Mouse (Mus musculus): ENCODE measurements around the gene Pappa2.

The Pappa2 gene

DNA sequence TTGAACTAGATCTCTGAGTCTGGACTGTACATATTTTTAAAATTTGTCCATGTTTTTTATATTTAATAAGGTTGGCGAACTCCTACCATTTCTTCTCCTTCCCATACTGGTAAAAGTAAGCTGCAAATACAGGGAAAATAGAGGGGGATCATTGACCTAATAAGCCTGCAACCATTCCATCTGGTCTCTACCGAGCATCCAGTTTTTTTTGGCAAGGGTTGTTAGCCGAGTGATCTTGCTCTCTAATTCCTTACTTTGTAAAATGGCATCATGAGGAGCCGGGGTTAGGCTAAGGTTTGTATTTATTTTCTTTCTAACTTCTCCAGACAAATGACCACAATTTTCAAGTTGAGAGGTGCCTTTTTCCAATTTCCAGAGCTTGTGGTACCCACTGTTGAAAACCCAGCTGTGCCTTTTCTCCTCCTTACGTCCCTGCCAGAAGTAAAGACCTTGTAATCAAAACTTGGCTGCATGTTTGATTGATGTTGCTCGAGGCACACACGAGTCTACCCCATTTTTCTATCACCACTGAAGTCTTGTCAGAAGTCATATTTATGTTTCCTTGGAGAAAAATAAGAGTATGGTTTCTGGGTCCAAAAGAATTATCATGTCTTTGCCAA is 210.1 kb downstream of the Pappa2 start:
- DNase-seq (ENCODE audit: extremely low spot score, low read depth, low spot score): no peak

DNA sequence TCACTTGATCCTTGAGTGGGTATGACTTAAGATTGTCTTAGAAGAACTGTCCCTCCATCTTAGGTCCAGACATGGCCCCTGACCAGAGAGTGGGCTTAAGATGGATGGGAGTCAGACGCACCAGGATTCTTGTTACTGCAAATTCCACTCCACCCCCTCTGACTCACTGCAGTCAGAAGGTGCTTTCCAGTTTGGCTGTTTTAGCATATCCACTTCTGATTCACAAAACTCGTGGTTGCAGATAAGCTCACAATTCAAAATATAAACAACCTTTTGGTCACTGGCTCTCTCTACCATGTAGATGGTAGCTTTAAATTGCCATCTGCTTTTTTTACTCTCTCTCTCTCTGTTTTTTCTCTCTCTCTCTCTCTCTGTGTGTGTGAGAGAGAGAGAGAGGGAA is 214.4 kb downstream of the Pappa2 start:
- DNase-seq (ENCODE audit: extremely low spot score, low read depth, low spot score): no peak

DNA sequence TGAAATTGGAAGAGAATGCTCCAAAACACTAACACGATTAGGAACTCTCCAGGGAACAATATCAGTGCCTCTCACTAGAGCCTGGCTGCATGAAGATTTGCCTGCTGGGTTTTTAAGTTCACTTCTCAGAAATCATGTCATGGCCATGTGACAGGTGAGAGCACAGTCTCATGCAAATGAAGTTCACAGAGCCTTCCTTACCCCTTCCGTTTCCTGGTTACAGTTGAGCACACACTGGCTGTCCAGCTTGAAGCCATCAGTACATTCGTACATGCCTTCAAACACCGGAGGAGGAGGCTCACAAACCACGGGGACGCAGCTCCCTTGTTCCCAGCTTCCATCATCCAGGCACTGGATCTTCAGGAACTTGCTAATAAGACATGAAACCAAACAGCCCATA is 215.6 kb downstream of the Pappa2 start:
- no peak for DNase-seq (ENCODE audit: extremely low spot score, low read depth, low spot score)

DNA sequence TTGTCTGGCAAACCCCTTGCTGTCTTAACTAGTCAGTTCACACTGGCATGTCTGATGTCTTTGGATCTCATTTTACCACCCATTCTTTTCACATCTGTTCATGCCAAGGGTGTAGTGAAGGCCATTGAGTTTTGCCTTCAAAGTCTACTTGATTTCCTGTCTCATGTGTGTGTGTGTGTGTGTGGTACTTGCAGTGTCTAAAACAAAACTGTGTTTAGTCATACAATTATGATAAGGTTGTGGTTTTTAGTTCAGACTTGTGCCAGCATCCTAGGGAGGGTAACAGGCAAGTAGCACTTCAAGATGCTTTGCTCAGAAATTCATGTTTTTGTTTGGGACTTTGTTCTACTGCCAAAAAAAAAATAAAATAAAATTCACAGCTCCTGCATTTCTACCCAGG is 216.1 kb downstream of the Pappa2 start:
- no peak for DNase-seq (ENCODE audit: extremely low spot score, low read depth, low spot score)

DNA sequence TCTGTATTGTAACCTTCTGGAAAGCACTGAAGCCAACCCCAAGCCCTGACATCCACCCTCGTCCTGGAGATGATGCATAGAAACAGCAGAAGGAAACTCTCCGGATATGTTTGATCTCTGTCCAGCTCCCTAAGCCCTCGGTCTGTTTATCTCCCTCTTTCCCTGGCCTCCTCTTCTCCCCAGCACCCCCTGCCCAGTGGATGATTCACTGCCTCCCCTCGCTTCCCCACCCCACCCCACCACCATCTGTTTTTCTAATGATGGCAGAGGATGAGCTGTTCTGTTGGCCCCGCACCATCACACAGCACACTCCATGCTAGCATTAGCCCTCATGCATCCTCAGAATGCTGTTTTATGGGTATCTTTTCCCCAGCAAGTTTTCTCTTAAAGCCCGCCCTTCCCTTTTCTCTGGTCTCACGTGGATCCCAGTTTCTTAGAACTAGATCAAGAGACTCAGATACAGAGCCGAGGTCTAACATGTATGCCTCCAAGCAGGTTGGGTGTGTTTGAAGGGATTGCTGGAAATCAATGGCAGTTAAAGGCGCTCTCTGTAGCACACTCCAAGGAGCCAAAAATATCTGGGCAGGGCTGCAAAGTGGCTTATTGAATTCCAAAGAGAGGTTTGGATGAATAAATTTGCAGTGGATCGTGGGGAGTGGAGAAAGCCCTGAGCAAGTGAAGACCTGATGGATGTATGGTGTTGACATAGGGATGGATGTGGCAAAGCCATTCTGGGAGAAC is 231.8 kb downstream of the Pappa2 start:
- DNase-seq (ENCODE audit: extremely low spot score, low read depth, low spot score): no peak

DNA sequence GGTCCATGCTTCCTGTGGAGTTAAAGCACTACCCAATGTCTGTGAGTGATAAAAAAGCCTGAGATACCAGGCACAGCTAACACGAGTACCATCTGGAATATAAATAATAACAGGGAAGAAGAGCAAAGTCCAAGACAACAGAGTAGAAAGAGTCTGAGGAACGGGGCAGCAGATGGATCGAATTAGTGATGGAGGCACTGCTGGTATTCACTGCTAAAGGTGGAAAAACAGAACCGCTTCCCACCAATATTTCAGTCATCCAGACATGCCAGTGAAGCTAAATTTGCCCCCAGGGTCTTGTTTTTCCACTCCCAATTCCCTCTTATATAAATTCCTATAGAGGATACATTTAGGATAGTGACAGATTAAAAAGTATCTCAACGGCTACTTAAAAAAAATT is 238.8 kb downstream of the Pappa2 start:
- DNase-seq (ENCODE audit: extremely low spot score, low read depth, low spot score): no peak

DNA sequence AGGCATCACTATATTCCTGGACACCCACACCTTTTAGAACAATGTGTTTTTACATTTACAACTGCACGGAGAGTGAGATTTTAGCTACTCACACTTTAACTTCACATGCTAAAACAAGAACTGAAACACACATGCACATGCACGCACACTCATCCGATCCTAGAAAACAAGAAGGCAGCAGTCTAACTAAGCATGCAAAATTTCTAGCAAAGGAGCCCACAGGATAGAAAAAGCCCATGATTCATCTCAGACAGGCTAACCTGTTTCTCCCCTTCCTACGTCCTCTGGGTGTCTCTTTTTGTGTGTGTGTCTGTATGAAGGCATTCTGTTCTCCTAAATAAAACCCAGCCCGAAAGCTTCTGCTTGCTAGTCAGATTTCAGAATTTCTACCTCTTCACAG is 239.3 kb downstream of the Pappa2 start:
- no peak for DNase-seq (ENCODE audit: extremely low spot score, low read depth, low spot score)

DNA sequence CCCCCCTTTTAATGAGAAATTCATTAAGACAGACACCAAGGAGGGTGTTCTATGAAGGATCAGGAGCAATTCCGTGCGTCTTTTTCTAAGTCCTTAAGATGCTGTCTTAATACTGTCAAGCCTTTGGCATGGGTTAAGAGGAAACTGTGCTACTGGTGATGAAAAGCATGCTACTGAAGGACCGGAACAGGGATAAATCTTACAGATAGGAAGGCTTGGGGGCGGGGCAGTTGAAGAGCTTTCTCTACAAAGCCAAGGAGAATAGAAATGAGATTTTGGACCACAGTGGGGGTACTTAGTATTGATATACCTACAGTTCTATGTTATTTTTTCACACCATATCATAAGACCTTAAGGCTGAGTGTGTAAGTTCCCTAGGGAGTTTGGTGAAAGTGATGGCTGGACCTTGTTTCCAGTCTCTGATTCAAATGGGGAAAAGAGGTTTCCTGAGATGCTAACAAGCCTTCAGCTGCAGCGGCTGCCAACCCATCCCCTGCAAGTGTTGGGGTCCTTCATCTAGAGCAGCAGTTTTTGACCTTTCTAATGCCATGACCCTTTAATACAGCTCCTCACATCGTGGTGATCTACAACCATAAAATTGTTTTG is 240.0 kb downstream of the Pappa2 start:
- no peak for DNase-seq (ENCODE audit: extremely low spot score, low read depth, low spot score)

DNA sequence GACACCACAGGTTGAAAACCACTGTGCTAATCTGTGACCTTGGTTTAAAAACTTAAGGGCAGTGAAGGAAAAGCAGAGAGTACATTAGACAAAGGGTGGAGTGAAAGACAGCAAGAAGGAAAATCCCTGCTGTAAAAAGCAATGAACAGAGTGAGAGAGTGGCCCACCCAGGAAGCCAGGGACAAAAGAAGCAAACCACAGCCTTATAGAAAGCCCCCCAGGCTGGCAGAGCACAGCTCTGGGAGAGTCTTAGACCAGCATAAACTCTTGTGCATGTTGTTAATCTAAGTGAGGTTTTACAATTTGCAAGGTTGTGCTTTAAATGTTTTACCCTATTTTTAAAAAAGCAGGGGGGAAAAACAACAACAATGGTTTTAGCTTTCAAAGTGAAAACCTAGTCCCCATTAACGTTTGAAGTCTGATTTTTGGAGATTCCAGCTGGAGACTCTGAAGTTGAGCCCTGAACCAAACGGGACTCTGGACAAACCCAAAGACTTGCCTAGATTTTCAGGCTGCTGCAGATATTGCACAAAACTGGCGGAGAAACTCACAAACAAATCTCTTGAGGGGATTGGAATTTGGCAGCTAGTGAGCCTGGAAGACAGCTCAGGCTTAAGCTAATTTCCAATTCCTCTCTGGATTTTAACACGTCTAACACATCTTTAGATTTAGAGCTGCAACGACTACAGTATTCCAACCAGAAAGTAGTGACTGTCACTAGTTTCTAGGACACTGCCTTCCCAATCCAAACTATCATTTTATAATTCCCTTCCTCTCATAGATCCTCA is 241.0 kb downstream of the Pappa2 start:
- DNase-seq (ENCODE audit: extremely low spot score, low read depth, low spot score): no peak

DNA sequence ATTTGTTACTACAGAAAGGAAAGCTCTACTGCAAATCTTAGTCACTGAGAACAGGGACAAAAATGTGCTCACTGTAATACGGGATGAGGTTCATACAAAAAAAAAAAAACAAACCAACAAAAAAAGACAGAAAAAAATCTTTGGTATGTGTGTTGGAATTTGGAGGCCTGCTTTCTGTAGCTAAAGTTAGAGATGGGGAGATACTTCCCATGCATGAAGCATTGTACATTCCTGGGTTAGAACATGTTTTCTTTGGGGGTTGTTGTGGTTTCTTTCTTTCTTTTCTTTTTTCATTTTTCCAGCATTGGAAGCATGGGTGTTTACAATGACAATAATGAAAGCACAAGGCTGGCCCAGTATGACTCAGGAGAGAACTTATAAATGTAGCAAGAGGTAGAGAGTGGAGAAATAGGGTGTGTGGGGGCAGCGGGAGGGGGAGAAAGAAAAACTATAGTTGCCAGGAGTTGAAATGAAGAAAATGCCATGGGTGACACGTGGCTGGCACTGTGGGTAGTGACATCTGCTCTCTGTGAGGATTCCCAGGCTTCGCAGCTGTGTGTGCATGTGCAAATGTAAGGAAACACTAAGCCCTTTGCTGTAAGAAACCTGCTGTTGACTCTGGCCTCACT is 247.3 kb downstream of the Pappa2 start:
- no peak for DNase-seq (ENCODE audit: extremely low spot score, low read depth, low spot score)

DNA sequence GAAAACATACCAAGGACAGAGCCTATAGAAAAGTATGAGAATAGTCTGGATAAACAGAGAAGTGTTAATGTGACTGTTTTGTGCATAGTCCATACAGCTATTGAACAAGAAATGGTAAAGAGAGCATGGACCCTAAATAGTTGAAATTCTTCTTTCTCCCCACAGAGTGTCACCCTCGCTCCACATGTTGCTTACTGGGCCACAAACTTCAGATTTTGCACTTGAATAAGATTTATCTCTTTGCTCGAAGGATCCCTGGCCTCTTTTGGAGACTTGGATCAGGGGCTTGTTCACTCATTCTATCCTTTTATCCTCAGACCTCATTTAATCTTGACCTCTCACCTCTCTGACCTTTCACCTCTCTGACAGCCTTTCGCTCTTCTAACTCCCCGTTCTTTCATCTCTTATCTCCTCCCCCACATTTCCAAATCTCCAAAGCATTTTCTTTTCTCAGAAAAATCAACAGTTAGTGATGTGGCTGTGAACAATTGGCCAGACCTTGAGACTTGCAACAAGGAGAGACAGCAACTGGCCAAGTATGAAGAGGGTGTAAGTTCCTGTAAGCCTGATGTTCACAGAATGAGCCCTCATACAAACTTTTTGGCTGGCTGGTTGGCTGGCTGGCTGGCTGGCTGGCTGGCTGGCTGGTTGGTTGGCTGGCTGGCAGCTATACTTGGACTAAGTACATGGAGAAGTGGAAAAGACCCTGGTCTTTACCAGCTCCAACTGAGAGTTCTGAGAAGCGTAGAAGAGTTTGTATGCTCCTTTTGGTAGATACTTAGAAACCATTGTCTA is 266.8 kb downstream of the Pappa2 start:
- DNase-seq (ENCODE audit: extremely low spot score, low read depth, low spot score): peak; percentile 1

DNA sequence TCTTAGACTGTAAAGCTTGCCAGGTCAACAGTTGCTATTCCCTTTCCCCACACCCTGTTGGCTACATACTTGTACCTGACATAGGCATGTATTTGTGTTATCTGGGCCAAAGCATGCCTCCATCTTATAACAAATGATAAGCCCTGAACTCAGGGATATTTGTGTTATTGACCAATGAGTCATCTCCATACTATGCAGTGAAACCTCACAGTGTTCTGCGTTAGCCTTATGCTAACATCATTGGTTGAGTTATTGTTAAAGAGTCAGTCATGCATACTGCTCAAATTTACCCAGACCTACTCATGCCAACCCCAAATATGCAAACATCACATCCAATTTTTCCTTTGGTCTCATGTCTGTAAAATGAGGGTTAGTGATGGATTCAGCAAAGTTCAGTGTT is 279.0 kb downstream of the Pappa2 start:
- DNase-seq (ENCODE audit: extremely low spot score, low read depth, low spot score): no peak

DNA sequence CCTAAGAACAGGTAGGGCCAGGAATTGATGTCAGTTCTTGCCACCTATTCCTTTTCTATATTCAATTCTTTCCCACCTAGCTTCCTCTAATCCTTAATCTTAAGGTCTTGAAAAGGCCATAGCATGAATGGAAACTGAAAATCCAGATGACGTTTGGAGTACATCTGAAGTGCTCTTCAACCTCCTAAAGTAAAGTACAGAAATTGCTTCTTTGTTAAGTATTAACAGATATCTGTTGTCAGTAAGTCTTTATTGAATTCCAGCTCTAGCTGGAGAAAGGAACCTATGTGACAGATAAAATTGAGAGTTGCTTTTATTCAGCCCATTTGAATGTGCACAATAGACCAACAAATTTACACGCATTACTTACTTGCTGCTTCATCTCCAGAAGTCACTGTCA is 280.1 kb downstream of the Pappa2 start:
- no peak for DNase-seq (ENCODE audit: extremely low spot score, low read depth, low spot score)

DNA sequence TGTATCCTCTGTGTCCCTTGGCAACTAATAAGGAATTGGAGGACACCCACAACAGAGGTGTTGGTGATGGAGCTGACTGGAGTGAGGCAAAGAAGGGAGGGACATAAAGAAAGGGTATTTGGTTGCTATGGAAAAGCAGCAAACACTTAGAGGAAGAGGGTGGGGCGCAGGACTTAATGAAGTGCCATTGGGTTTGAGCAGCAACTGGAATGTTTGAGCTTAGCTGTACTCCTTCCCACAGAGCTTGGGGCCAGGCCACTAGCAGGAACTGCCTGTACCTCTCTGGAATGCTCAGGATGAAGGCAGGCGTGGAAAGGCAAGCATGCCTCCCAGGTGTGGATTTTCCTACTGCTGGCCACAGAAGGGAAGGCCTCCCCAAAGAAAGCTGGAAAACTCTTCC is 281.0 kb downstream of the Pappa2 start:
- DNase-seq (ENCODE audit: extremely low spot score, low read depth, low spot score): no peak

DNA sequence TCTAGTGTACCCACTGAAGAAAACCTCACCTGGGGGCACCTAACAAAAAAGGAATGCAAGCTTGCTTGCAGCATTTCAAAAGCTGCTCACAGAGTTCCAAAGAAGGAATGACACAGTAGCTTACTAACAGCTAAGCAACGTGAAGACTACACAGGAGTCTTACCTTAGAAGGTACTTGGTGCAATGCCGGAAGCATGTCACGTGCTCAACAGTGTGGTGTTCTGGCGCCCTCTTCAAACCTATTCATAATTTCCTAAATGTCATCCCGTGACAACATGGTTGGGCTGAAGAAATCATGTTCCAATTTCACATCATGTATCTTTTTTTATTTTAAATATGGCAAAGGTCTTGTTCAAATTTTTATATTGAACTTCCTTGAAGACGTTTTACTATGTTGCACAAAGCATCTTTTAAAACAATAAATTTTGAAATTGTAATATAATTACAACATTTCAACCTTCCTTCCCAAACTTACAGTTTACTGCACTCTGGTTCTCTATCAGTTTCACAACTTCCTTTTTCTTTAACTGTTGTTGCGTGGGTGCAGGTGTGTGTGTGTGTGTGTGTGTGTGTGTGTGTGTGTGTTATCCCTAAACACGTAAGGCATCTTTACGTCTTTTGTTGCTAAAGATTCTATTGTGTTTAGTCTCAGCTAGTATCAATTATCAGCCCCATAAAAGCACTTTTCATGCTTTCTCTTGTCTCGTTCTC is 282.3 kb downstream of the Pappa2 start:
- no peak for DNase-seq (ENCODE audit: extremely low spot score, low read depth, low spot score)

DNA sequence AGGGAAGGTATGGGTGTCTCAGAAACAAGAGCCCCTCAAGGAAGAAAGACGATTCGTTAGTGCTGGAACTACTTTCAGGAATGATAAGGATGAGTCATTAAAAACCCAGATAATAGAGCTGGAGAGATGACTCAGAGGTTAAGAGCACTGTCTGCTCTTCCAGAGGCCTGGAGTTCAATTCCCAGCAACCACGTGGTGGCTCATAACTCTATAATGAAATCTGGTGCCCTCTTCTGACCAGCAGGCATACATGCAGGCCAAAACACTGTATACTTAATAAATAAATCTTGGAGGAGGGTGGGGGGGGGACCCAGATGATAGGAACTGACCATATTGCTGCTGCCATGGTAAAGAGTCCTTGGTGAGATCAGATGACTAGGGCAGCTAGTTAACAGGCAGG is 282.9 kb downstream of the Pappa2 start:
- DNase-seq (ENCODE audit: extremely low spot score, low read depth, low spot score): no peak

DNA sequence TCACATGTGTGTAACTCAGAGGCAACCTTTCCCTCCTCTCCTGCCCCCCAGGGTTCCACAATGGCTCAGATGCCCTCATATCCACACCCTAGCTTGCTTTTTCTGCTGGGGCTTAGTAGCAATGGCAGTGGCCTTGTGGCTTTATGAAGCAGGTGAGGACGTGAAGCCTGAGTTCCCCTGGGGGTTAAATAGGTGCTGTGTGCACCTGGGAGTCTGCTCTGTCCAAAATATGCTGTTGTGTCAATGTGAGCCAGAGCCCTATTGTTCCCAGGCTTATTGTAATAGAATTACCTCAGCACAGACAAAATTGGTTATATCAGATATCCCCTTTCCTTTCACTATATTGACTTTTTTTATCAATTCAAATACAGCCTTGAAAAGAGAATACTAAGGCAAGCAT is 292.6 kb downstream of the Pappa2 start:
- DNase-seq (ENCODE audit: extremely low spot score, low read depth, low spot score): no peak

DNA sequence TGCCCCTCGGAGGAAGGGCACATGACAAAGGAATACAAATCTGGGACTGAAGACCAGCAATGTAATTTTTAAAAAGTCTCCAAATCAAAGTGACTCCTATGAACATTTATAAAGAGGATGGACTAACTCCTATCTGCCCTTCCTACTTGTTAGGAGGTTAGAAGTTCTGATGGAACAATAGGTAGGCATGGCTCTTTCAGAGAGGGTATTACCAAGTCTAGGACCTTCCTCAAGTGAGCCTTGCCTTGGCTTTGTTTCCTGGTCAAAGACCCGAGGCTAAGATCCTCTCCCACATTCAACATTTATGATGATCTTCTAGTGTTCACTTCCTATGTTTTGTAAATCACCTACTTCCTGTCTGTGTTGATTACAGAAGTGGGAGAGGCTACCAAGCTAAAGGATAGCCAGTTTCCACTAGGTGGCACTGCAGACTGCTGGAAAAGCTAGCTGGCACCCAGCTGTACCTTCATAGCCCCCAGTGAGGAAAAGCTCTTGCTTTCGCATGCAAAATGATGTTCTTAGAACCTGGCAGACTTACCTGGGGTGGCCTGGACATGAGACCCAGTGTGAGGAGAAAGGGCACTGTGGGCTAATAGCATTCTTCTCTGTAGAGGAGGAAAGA is 310.2 kb downstream of the Pappa2 start:
- peak; percentile 50 for DNase-seq (ENCODE audit: extremely low spot score, low read depth, low spot score)

DNA sequence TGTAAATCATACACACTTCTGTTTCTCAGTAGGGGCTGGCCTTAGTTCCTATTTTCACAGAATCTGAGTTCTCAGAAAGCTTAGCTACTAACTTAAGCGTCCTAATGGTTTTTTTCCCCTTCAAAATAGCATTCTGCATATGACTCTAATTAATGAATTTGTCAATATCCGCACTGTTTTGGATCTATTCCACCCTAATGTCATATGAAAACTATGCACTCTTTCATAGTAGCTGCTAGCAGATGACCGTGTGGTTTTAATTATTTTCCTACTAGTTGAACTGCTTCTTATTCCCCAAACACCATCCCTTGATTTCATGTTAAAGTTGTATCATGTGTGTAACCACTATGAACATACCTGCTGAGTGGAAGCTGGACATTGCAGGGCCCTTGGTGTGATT is 314.3 kb downstream of the Pappa2 start:
- DNase-seq (ENCODE audit: extremely low spot score, low read depth, low spot score): no peak
